Mouse (Mus musculus) urinary bladder, adult 2 months (tissue): Measurements from ENCODE around the gene Olfr975. TPM values are rescaled to one million over a fixed set of nuclear protein-coding genes. Genes with fewer than 3 reads are reported as not detected.
"Not testable (repeated sequence)": the region's sequence is repeated elsewhere in the genome, so short reads cannot be mapped to it uniquely, and the experiment has no call there.

Experiments
- DNase-seq: peaks from one replicate; pipeline ENCODE4 v3.0.0; 2022; ENCODE audit warnings: low spot score
- polyA plus RNA-seq: library from polyadenylated mRNA; depleted of rRNA; stranded (reverse); fragments of >200 nt; gene quantifications from 2 replicates; pipeline ENCODE4 v1.2.3, GENCODE M21; 2012; rRNA removed

Olfr975 gene
- not detected in 2 replicates for polyA plus RNA-seq

GRCm38 (mm10) chr9:39951946-39952345 lies at the start of gene Olfr975:
Gene Olfr975, minus strand, starts transcription at chr9:39952046.
- no peak for DNase-seq

GRCm38 (mm10) chr9:39991813-39992212 lies 40.0 kb upstream of the Olfr975 start, which contains the start of gene Olfr978:
Gene Olfr978, plus strand, starts transcription at chr9:39992113.
- DNase-seq = no peak

GRCm38 (mm10) chr9:39976581-39977145 lies 24.8 kb upstream of the Olfr975 start:
- DNase-seq = not testable (repeated sequence)

- DNase-seq = not testable (repeated sequence)
These were observed 9.2 kb upstream of the Olfr975 start, which contains the start of gene Olfr976 for GRCm38 (mm10) chr9:39961033-39961432. Gene Olfr976, minus strand, starts transcription at chr9:39961133.

- no peak for DNase-seq
These were observed 14.6 kb downstream of the Olfr975 start, which contains the start of gene Olfr974 for GRCm38 (mm10) chr9:39937201-39937600. Gene Olfr974, plus strand, starts transcription at chr9:39937501.

- not testable (repeated sequence) for DNase-seq
These were observed 23.0 kb downstream of the Olfr975 start for GRCm38 (mm10) chr9:39928837-39929236.

GRCm38 (mm10) chr9:39927975-39928836 lies 23.6 kb downstream of the Olfr975 start:
- not testable (repeated sequence) for DNase-seq

GRCm38 (mm10) chr9:39909939-39910338 lies 41.9 kb downstream of the Olfr975 start:
- no peak for DNase-seq

- no peak for DNase-seq
These were observed 44.8 kb downstream of the Olfr975 start, which contains the start of gene Olfr229 for GRCm38 (mm10) chr9:39907036-39907435. Gene Olfr229, plus strand, starts transcription at chr9:39907336.

GRCm38 (mm10) chr9:39905106-39905505 lies 46.7 kb downstream of the Olfr975 start:
- DNase-seq = no peak

Other genes with a start within 250 kb of the Olfr975 start
- gene Olfr149, start 244.9 kb downstream of the Olfr975 start, polyA plus RNA-seq = not detected in 2 replicates
- gene Olfr965, start 240.7 kb downstream of the Olfr975 start, polyA plus RNA-seq = not detected in 2 replicates
- gene Olfr150, start 221.1 kb downstream of the Olfr975 start, polyA plus RNA-seq = not detected in 2 replicates
- not detected in 2 replicates for gene Olfr967, start 205.8 kb downstream of the Olfr975 start, polyA plus RNA-seq
- gene Olfr968, start 168.8 kb downstream of the Olfr975 start, polyA plus RNA-seq = not detected in 2 replicates
- not detected in 2 replicates for gene Olfr969, start 161.1 kb downstream of the Olfr975 start, polyA plus RNA-seq
- not detected in 2 replicates for gene Olfr970, start 143.2 kb downstream of the Olfr975 start, polyA plus RNA-seq
- not detected in 2 replicates for gene Olfr971, start 115.2 kb downstream of the Olfr975 start, polyA plus RNA-seq
- gene Olfr972, start 85.6 kb downstream of the Olfr975 start, polyA plus RNA-seq = not detected in 2 replicates
- not detected in 2 replicates for gene Olfr229, start 44.7 kb downstream of the Olfr975 start, polyA plus RNA-seq
- not detected in 2 replicates for gene Olfr974, start 14.5 kb downstream of the Olfr975 start, polyA plus RNA-seq
- gene Olfr976, start 9.1 kb upstream of the Olfr975 start, polyA plus RNA-seq = not detected in 2 replicates
- not detected in 2 replicates for gene Olfr978, start 40.1 kb upstream of the Olfr975 start, polyA plus RNA-seq
- gene Olfr979, start 51.4 kb upstream of the Olfr975 start, polyA plus RNA-seq = not detected in 2 replicates
- not detected in 2 replicates for gene Olfr980, start 57.5 kb upstream of the Olfr975 start, polyA plus RNA-seq
- gene Olfr981, start 69.4 kb upstream of the Olfr975 start, polyA plus RNA-seq = not detected in 2 replicates
- gene Olfr982, start 121.8 kb upstream of the Olfr975 start, polyA plus RNA-seq = not detected in 2 replicates
- not detected in 2 replicates for gene Olfr983, start 141.5 kb upstream of the Olfr975 start, polyA plus RNA-seq
- gene Olfr984, start 162.2 kb upstream of the Olfr975 start, polyA plus RNA-seq = not detected in 2 replicates
- gene Olfr985, start 178.1 kb upstream of the Olfr975 start, polyA plus RNA-seq = not detected in 2 replicates
- gene Tmem225, start 196.1 kb upstream of the Olfr975 start, polyA plus RNA-seq = not detected in 2 replicates
- not detected in 2 replicates for gene Olfr986, start 228.9 kb upstream of the Olfr975 start, polyA plus RNA-seq
- 3.2 and 3.7 TPM in 2 replicates for gene Zfp202, start 240.3 kb upstream of the Olfr975 start, polyA plus RNA-seq